Mouse (Mus musculus) fibroblast of lung, adult 2 months (primary cell): ENCODE data around the gene BC048671.

Experiments
- DNase-seq: peaks from one replicate; pipeline ENCODE4 v3.0.0-alpha.2; 2011; ENCODE audit warnings: low read depth

BC048671 gene

GRCm38 (mm10) chr6:90300919-90301318, at the start of gene BC048671:
BC048671 (plus strand) TSS chr6:90301219.
- DNase-seq = no peak

GRCm38 (mm10) chr6:90288265-90288664, 12.8 kb upstream of the BC048671 start:
- DNase-seq = peak; percentile 5

GRCm38 (mm10) chr6:90306315-90306975, 5.4 kb downstream of the BC048671 start:
- DNase-seq = no peak

GRCm38 (mm10) chr6:90308839-90309778, 8.1 kb downstream of the BC048671 start:
- no peak for DNase-seq

- DNase-seq = no peak
Observed at GRCm38 (mm10) chr6:90315961-90316360, 14.9 kb downstream of the BC048671 start.

GRCm38 (mm10) chr6:90317510-90318258, 16.7 kb downstream of the BC048671 start:
- no peak for DNase-seq

GRCm38 (mm10) chr6:90319019-90319418, 18.0 kb downstream of the BC048671 start:
- no peak for DNase-seq

- DNase-seq = no peak
Observed at GRCm38 (mm10) chr6:90319475-90320191, 18.6 kb downstream of the BC048671 start.

- DNase-seq = no peak
Observed at GRCm38 (mm10) chr6:90320429-90320828, 19.4 kb downstream of the BC048671 start.

GRCm38 (mm10) chr6:90321811-90322210, 20.8 kb downstream of the BC048671 start:
- no peak for DNase-seq

- DNase-seq = no peak
Observed at GRCm38 (mm10) chr6:90324026-90324425, 23.0 kb downstream of the BC048671 start.

GRCm38 (mm10) chr6:90324463-90324862, 23.4 kb downstream of the BC048671 start:
- no peak for DNase-seq

- DNase-seq = no peak
Observed at GRCm38 (mm10) chr6:90324991-90325390, 24.0 kb downstream of the BC048671 start, which contains the start of gene Chst13. Chst13 (minus strand) TSS chr6:90325185.

- no peak for DNase-seq
Observed at GRCm38 (mm10) chr6:90327670-90328069, 26.7 kb downstream of the BC048671 start.

- no peak for DNase-seq
Observed at GRCm38 (mm10) chr6:90329953-90330352, 28.9 kb downstream of the BC048671 start.

GRCm38 (mm10) chr6:90332561-90333425, 31.8 kb downstream of the BC048671 start, which contains the start of gene Uroc1:
Uroc1 (plus strand) TSS chr6:90333284.
- no peak for DNase-seq

- no peak for DNase-seq
Observed at GRCm38 (mm10) chr6:90334244-90334643, 33.2 kb downstream of the BC048671 start.

GRCm38 (mm10) chr6:90342343-90342742, 41.3 kb downstream of the BC048671 start:
- no peak for DNase-seq

- DNase-seq = no peak
Observed at GRCm38 (mm10) chr6:90347183-90347582, 46.2 kb downstream of the BC048671 start.

- no peak for DNase-seq
Observed at GRCm38 (mm10) chr6:90348500-90348899, 47.5 kb downstream of the BC048671 start.

GRCm38 (mm10) chr6:90350011-90350410, 49.0 kb downstream of the BC048671 start:
- DNase-seq = no peak
